Mouse (Mus musculus): ENCODE measurements around the gene Parp14. TPM values are rescaled to one million over a fixed set of nuclear protein-coding genes. Genes with fewer than 3 reads are reported as not detected.
A peak's percentile ranks its signal among the peaks of the same experiment; 100 is the strongest.

Parp14 gene
- total RNA-seq, 4 experiments from 2014 or later = 1.3 to 5.4 (median 3.2) TPM

DNA sequence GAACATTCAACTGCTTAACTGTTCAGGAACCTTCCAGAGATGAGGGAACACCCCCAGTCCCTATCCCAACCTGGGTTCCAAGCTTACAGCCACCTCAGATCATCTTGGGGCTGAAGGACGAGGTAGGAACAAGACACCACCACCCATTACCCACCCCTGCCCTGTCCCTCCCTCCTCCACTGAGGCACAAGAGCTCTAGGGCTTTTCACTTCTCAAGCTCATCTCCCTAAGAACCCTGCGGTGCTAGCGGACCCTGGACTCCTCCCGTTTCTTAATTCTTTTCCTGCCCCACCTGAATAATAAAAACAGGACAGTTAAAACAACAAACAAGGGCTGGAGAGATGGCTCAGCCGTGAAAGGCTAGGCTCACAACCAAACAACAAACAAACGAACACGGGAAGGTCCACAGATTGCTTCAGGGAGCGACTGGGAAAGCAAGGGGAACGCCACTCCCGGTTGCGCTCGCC lies 730 bp downstream of the Parp14 start:
- no peak for DNase-seq (ENCODE audit: low spot score in 2 of 2)

DNA sequence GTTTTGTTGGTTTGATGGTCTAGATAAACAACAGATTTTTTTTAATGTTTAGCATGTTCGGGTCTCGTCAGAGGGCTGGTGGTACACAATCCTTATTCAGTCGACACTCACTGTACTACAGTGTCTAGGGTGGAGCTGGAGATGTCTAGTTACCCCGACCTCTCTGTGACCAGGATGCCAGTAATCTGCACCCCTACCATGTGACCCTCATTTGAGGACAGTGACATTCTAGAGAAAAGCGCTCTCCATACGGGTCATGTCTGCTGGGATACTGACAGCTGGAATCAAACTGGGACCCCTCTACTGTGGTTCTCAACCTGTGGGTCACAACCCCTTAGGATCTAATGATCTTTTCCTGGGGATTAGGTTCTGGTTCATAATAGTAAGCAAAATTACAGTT lies 1.7 kb downstream of the Parp14 start:
- DNase-seq (ENCODE audit: low spot score in 2 of 2) = no peak

DNA sequence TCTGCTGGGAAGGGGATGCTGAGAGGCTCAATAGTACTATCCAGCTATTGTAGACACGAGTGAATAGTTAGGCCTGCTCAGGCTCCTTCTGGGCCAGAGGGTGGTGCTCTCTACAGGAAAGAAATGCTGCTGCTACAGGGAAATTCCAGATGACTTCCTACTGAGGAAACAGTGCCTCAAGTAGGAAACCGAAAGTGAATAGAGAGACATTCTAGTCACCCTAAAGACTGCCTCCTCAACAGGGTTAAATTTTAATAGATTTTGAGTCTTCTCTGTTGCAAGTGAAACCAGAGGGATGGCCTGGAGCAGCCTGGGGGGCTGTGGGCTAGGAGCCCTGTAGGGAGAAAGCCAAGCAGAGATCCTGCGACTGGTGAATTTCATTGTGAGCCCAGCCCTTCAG lies 2.2 kb downstream of the Parp14 start:
- DNase-seq (ENCODE audit: low spot score in 2 of 2) = no peak

DNA sequence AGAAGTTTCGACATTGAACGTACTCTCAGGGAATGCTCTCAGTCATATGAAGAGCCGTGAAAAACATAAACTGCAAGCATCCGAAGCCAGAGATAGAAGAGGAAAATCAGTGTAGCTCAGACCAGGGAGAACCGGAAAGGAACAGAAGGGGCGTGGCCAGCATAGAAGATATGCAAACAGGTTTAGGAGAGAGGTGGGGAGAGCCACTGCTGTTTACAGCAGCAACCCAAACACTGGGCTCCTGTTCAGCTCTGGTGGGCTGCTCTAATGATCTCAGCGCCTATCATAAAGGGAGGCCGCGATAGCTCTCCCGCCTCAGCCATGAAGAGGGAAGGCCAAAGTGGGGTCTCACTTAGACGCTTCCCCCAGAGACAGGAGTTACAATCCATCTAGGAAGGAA lies 3.6 kb downstream of the Parp14 start:
- no peak for DNase-seq (ENCODE audit: low spot score in 2 of 2)

DNA sequence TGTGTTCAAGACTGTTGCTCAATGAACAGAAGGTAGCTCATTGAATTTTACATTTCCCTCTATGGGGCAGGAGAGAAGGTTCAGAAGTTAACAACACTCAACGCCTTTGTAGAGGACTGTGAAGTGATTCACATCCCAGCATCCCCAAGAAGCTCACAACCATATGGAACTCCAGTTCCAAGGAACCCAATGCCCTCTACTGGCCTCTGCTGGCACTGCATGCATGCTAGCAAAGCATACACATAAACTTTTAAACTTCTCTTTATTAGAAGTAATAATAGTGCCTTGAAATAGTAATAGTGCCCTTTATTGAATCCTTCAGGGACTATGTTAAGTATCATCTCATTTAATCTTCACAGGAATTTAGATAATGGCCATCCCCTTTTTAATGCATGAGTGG lies 9.3 kb downstream of the Parp14 start:
- DNase-seq (ENCODE audit: low spot score in 2 of 2) = no peak

DNA sequence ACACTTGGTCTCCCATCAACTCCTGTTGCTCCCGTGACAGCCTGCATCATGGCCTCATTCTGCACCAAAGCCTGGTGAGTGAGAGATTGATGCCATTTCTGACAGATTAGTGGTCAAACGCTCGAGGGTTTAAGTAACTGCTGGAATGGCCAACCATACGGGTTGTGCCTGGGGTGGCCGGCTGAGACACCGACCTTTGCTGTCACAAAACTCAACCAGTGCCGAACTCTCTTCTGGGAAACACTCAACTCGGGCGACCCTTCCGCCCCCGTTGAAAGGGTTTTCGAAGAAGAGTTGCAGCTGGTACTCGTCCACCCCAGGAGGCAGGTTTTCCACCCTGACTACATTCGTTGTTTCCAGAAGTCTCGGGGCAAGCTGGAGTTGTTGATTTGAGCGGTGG lies 11.1 kb downstream of the Parp14 start:
- DNase-seq (ENCODE audit: low spot score in 2 of 2) = no peak

DNA sequence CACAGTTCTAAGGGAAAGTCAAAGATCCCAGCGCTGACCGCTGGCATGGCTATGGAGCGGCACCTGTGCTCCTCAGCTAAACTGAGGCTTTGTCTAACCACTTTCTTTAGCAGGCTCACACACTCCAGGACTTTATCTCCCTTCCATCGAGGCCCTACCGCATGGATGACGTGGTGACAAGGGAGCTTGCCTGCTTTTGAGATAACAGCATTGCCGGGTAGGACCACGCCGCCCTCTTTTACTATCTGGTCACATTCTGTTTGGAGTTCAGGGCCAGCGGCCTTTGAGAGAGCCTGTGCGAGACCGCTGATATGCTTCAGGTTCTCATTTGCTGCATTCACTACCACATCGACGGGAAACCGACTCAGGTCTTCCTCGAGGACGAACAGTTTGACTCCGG lies 14.6 kb downstream of the Parp14 start:
- no peak for DNase-seq (ENCODE audit: low spot score in 2 of 2)

DNA sequence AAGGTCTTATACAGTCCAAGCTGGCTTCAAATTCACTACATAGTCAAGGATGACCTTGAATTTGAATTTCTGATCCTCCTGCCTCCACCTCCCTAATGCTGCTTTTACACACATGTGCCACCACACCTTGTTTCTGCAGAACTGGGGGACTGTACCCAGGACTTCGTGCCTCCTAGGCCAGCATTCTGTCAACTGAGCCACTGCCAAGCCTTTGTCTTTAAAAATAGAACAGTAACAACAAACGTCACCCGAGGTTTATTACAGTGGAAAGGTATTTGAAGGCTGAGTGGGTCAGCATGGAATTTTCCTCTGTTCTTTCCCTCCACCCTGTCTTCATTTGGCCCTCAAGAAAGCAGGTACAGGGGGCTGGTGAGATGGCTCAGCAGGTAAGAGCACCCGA lies 15.5 kb downstream of the Parp14 start:
- DNase-seq (ENCODE audit: low spot score in 2 of 2) = no peak

DNA sequence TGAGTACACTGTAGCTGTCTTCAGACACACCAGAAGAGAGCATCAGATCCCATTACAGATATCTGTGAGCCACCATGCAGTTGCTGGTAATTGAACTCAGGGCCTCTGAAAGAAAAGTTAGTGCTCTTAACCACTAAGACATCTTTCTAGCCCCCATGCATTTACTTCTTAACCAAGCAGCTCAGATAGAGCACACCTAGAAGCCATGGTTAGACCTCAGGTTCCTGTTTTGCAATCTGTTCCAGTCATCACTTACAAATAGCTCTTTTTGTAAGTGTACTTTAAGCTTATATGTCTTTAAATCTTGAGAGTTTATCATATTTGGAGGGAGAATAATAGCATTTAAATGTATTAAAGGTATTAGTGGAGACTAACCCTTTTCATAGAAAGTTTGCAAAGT lies 24.2 kb downstream of the Parp14 start:
- DNase-seq (ENCODE audit: low spot score in 2 of 2) = no peak

DNA sequence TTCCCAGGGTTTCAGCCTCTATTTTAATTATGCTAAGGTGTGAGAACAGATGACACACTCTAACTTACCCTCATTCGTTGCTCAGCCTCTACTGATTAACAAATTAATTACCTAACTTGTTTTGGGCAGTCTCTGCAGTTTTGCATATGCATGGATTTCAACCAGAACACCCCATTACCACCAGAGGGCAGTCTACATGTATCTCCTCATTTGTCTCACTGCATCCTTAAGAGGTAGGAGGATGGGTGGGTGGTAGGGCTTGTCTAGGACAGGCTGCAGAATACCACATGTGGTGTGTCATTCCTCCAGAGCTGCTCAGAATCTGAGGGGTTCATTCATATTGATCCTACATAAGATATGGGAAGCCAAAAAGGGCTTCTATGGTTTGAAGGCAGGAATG lies 31.7 kb downstream of the Parp14 start:
- peak in 1 of 2 experiments; percentile 25 for DNase-seq (ENCODE audit: low spot score in 2 of 2)

DNA sequence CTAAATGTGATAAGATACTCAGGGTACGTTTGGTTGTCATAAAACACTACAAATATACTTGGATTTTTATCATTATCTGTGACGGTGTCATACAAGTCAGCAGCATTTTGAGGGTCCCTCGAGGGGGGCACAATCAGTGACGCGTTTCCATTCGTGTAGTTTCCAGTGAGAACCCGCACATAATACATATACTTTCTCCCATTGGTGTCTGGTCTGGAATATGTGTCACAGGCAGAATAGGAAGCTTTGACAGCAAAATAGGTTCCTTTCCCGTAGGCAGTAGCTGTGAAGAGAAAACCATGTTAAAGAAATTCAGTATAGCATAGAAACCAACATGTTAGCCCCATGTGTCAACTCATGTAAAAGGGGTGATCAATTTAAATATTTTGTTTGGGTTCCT lies 36.7 kb downstream of the Parp14 start:
- no peak for DNase-seq (ENCODE audit: low spot score in 2 of 2)

DNA sequence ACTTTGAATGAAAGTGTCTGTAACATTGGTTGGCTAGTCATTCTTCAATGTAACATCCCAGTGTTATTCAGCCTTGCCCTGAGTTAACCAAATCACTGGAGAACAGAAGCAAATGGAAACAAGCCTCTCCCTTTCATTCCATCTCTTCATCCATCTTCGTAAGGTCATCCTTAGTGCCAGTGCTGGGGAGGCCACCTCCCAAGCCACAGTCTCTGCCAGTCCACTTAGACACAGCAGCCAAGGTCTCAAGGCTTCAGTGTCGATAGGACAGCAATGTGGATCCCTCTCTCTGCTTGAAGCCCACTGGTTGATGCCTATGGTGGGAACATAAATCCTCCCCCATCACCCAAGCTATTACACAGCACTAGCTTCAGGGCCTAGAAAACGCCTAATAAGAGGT lies 38.4 kb downstream of the Parp14 start:
- no peak for DNase-seq (ENCODE audit: low spot score in 2 of 2)

DNA sequence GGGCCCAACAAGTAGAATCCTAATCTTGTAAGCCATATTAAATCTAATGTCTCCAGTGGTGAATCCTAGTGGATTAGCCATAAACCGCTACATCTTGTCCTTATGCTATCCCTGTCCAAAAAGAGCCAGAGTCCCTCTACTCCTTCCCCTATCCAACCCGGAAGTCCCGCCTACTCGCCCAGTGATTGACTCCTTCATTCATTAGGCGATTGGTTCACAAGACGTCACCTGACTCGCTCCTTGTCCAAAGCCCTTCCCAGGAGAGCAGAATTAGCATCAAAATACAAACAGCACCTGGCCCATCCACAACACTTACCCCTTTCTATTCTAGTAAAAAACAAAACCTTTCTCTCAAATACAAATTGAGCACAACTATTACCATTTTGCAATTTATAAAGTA lies 41.3 kb downstream of the Parp14 start:
- no peak for DNase-seq (ENCODE audit: low spot score in 2 of 2)

DNA sequence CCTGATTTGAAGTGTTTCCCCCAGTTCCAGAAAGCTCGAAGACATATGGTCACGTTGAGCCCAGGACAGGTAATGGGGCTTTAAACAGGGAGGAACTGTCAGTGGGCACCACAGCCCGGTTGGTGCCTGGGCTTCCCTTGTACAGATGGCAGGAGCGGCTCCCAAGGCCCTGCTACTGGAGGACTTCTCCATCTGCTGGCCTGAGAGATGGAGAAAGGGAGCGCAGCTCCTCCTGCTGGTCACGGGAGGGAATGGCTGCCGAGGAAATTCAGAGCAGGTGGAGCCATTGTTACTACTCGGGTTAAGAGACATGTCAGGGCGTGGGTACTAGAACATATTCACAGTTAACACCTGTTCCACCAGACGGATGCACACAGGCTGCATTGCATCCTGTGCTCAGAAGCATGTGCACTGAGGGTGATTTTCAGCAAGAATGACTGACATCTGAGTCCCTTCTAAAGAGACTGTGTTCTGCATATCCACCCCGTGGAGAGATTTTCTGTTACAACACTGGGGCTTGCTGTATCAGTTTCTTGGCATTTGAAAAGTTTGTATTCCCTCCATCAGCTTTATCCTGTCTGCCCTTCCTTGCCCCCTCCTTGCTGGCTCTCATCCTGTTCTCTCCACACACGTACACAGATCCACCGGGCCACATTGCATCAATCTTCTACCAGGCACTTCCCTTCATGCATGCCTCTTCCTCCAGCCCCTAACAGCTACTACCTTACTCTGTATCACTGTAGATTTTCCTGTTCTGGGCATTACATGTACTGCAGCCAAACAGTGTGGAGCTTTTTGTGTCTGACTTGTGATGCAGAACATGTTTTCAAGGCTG lies 53.9 kb downstream of the Parp14 start:
- DNase-seq (ENCODE audit: low spot score in 2 of 2) = peak; percentile 68 to 88

DNA sequence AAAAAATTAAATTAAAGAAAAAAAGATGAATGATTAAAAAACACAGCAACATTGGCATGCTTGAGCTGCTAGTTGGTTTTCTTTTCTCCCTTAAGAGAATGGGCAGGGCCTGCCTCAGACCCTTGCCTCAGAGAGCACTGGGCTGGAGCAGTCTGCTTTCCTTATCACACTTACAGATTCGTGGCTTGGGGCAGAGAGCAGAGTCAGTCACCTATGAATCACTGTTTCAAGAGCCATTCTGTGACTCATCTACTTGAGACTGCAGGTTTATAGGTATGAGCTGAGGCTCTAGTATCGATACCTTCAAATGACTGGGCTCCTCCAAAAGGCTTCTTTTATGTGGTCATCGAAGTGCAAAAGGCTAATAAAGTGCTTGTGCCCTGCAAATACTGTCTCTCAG lies 58.2 kb downstream of the Parp14 start:
- no peak for DNase-seq (ENCODE audit: low spot score in 2 of 2)

DNA sequence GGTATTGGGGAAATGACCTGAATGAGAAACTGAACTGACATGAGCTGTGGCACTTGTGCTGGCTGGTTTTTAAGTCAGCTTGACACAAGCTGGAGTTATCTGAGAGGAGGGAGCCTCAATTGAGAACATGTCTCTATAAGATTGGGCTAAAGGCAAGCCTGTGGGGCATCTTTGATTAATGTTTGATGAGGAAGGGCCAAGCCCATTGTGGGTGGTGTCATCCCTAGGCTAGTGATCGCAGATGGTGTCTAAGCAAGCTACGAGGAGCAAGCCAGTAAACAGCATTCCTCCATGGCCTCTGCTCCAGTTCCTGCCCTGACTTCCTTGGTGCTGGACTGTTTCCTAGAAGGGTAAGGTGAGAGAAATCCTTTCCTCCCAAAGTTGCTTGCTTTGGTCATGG lies 62.5 kb downstream of the Parp14 start:
- DNase-seq (ENCODE audit: low spot score in 2 of 2) = no peak

DNA sequence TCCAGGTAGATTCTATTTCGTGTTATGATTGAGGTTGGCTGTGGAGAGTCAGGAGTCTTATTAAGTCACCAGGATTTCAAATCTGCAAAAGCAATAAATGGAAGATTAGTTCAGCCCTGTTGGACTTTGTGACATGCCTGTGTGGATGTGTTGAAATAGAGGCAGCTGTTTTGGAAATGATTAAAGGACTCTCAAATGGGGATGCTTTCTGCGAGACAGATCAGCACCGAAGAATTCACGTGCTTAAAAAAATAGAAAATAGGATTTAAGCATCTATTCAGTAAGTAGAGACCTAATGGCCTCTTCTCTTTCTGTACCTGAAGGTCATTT lies 63.7 kb downstream of the Parp14 start:
- no peak for DNase-seq (ENCODE audit: low spot score in 2 of 2)

DNA sequence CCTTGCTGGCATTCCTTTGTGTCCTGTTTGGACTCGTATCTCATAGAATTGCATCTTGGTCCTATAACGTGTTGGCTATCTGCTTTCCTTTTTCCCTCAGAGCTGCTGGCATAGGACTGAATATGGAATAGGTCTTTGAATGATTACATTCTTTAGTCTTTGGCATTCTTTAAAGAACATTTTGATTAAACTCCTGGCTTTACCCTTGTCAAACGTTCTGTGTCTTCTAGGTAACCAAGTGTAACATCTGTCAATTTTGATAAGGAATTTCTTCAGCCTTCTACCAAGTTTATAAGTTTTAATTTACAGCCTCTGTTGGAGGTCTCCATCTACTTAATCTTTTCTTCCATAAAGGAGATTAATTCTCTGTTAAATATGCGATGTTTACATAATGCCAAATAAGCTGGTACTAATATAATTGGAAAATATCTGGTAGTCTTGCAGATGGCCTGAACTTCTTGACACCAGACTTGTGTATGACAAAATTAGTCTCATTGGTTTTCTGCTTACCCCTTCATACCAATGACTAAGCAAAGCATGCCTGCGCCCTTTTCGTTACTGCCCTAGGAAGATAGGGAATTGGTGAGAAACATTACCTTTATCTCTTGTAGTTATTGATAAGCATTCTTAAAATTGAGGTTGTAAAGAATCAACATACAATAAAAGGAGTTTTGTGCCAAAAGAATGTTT lies 64.2 kb downstream of the Parp14 start:
- no peak for DNase-seq (ENCODE audit: low spot score in 2 of 2)

DNA sequence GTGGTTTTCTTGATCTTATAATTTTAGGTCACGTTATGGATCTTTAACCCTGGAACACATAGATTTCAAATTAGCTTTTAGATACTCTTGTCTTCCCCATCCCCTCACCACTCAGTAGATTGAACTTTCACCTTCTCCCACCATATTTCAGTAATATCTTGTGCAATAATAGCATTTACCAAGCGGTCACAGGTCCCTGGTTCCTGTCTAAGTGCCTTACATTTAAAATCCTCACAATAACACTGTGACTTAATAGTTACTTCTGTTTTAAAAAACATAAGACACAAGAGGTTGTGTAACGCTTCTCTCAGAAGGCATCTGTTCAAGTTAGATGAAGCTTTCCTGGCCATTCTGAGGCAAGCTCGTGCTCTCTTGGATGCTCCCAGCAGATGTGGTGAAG lies 67.6 kb downstream of the Parp14 start:
- no peak for DNase-seq (ENCODE audit: low spot score in 2 of 2)

DNA sequence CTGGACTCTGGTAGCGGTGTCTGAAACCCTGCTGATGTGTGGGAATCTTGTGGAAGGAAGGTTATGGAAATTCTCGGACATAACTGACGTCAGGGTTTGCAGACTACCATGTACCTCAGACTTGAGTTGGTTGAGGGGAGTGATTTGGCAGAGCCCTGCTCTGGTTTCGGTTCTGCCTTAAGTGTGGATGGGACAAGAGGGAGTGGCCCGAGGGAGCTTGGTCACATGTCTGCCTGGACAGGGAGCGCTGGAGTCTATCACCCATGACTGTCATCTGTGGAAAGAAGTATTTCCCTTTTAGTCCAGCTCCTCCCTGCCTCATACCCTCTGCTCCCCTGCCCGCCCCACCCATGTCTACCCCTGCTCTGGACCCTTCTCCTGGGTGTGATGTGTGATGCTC lies 69.2 kb downstream of the Parp14 start:
- no peak for DNase-seq (ENCODE audit: low spot score in 2 of 2)

DNA sequence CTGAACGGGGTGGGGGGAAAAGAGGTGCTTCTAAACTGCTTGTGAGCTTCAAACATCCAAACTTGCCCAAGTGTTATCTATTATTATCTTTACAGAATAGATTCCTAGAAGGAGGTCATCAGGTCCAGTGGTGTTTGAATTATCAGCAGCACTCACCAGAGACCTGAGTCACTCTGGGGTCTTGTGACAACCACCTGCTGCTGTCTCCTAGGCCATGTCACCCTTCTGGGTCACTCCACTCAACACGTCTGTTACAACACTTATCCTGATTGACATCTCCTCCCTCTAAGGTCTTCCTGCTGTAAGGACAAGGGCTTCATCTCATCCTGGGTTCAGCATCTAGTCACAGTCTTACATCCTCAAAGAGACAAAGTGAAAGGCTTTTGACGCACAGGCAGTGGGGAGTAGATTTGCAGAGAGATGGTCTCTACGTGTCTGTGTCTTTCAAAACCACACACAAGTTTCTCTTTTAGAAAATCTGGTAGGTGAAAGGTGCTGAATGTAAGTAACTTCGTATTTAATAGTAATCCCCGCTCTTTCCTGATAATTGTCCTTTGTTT lies 79.3 kb downstream of the Parp14 start:
- DNase-seq (ENCODE audit: low spot score in 2 of 2) = no peak

DNA sequence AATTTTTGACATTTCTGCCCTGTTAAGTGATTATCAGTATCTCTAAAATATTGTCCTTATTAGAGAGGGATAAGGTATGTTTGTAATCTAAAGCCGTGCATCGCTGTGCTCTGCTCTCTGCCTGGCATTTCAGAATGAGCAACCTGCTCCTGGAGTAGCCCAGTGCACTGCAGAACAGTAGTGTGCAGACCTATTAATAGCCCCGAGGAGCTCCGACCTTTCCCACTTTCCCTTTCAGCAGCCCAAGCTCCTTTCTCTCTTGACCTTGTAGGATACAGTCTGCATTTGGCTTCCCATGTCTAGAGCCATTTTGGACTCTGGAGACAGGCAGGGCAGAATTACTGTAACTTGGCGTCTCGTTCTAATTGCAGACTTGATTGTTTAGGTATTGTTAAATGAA lies 83.0 kb downstream of the Parp14 start:
- DNase-seq (ENCODE audit: low spot score in 2 of 2) = no peak

Data from layer of hippocampus, adult 8-10 months (tissue).